Mouse (Mus musculus) kidney, adult 9 months (tissue): ENCODE measurements around the gene Rbm18.
"Not testable (repeated sequence)": the region's sequence is repeated elsewhere in the genome, so short reads cannot be mapped to it uniquely, and the experiment has no call there.

ENCODE experiments used
- DNase-seq: peaks from one replicate; pipeline ENCODE4 v3.0.0; 2022

Rbm18 gene

GRCm38 (mm10) chr2:36136300-36136941 is at the start of gene Rbm18, which contains the start of gene Mrrf:
Rbm18 (minus strand) TSS chr2:36136773.
Mrrf (plus strand) TSS chr2:36136389.
- peak; percentile 95 for DNase-seq

GRCm38 (mm10) chr2:36184876-36185275 is 48.3 kb upstream of the Rbm18 start:
- no peak for DNase-seq

DNA sequence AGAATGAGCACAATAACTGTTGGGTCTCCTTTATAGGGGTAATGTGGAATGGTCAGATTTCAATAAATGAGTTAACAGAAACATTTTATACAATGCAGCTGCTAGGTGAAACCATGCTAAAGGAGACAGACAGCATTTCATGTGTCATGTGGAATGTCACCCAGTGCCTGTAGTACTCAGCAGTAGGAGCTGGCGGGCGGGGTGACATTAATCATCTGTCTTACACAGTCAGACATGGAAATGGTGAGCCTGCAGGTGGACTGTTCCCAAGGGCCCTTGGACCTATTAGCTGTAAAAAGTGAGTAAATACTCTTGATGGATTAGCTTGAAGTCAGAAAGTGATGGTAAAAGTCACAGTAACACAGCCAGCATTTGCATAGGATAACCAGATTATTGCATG is 47.6 kb upstream of the Rbm18 start:
- no peak for DNase-seq

DNA sequence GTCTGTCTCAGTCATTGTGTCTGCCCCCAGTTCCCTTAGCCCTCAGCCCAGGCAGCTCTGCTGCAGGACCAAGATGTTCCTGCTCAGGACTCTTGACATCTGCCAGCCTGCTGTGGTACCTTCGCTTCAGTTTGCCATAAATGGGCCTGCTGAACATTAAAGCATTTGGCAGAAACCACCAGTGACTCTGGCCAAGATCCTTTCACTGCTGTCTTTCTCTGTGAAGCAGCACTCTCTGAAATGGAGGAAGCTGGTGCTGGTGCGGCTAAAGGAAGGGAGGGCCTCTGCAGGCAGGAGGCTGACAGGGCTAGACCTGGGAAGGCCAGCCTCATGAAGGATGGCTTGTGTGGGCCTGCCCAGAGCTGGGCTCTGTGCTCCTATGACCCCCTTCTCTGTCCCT is 46.7 kb upstream of the Rbm18 start:
- no peak for DNase-seq

DNA sequence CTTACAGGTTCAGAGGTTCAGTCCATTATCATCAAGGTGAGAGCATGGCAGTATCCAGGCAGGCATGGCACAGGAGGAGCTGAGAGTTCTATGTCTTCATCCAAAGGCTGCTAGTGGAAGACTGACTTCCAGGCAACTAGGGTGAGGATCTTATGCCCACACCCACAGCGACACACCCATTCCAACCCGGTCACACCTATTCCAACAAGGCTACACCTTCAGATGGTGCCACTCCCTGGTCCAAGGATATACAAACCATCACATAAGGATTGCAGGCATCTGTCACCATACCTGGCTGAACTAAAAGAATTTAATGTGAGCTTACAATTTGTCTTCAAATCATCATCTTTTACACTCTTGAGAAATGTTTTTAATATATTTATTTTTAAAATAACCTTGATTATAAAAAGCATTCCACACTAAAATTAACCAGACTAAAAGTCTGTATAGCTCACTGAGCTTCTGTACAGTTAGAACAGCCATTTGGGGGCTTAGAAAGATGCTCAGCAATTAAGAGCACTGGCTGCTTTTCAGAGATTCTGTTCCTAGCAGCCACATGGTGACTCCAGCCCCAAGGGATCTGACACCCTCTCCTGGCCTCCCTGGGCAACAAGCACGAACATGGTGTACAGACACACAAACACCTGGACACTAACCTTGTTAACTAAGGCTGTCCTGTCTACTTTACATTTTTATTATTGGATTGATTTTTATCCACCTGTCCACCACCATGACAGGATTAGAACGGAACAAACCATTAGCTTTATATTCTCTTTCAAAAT is 45.2 kb upstream of the Rbm18 start:
- DNase-seq: not testable (repeated sequence)

DNA sequence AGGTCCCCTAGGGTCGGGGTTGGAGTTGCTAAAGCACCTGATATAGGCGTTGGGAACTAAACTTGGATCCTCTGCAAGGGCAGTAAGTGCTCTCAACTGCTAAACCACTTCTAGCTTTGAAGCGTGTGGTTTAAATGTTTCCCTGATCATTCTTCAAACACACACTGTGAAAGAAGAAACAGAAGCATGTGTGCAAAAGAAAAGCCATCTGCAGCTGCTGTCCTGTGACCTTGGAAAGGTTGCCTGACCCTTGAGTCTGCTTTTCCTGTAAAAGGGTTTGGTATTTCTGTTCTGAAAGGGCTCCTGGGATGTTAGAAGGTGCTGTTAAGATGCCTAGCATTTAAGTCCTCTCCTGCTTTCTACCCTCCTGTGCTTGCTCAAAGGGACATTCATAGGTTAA is 42.9 kb upstream of the Rbm18 start:
- DNase-seq: no peak

DNA sequence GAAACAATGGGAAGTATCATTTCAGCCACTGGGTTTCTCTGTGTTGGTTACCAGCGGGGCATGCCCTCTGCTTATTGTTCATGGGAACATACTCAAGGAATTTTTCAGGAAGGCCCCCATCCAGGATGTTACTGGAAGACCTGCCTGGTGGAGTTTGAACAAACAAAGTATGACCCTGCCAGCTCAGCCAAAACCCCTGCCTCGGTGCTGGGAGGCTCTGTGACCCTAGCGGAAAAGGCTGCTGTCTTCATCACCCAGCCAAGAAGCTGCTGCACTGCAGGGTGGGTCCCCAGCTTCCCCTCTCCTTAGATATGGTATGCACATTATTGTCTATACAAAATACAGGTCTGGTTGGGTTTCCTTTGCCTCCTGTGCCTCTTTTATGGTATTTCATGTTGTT is 36.0 kb upstream of the Rbm18 start:
- no peak for DNase-seq

DNA sequence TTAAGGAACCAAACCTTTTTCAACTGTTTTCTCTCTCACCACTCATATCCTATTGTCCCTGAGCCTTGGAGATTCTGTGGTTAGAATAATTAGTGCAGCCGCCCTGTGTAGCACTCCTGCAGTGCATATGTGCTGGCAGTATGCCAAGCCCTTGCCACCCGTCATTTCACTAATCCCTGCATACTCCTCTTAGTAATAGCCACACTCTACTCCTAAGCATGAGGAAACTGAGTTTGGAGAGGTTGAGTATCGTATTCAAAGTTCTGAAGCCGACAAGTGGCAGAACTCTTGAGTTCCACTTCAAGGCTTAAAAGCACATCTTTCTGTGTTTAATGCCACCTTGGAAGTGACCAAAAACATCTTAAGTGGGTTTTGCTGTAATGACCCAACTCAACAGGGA is 35.6 kb upstream of the Rbm18 start:
- DNase-seq: no peak

DNA sequence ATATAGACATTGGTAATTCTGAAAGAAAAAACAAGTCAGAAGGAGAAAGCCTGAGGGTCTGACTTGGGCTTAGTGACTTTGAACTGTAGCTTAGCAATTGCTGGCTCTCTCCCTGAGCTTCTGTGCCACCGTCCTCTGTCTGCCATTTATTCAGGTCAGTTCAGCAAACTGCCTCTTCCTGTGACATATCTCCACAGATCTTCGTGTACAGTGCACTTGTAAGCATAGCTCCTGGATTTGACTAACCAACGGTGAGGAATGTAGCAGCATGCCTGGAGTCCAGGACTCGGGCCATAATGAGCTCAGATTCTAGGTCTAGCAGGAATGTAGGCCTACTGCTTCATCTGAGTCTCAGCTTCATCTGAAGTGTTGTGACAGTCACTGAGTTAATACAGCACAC is 32.6 kb upstream of the Rbm18 start:
- no peak for DNase-seq

GRCm38 (mm10) chr2:36167990-36168618 is 31.5 kb upstream of the Rbm18 start:
- no peak for DNase-seq

GRCm38 (mm10) chr2:36159336-36159735 is 22.8 kb upstream of the Rbm18 start:
- no peak for DNase-seq

DNA sequence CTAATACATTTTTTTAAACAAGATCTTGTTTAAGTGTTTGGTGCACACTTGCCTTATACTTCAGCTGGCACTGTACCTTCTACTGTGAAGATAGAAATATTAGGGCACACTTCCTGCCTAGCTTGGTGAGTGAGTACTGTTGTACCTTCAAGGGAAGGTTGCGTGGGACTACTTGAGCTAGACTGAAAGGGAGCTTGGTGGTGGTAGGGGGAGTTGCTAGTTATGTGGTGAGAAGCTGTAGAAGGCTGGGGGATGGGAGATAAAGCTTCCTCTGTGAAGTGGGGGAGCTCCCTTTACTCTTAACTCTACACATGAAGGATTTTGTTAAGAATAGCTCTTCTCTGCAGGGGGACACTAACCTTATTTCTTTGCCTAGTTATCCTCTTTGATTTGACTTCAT is 20.9 kb upstream of the Rbm18 start:
- DNase-seq: no peak

- DNase-seq: not testable (repeated sequence)
Measured at GRCm38 (mm10) chr2:36152401-36152800, 15.8 kb upstream of the Rbm18 start.

GRCm38 (mm10) chr2:36148876-36149365 is 12.3 kb upstream of the Rbm18 start:
- DNase-seq: no peak

- DNase-seq: no peak
Measured at GRCm38 (mm10) chr2:36139096-36139495, 2.5 kb upstream of the Rbm18 start.

- no peak for DNase-seq
Measured at GRCm38 (mm10) chr2:36135887-36136286, 686 bp downstream of the Rbm18 start.

GRCm38 (mm10) chr2:36129051-36129450 is 7.5 kb downstream of the Rbm18 start:
- no peak for DNase-seq

GRCm38 (mm10) chr2:36127973-36128372 is 8.6 kb downstream of the Rbm18 start:
- peak; percentile 26 for DNase-seq

DNA sequence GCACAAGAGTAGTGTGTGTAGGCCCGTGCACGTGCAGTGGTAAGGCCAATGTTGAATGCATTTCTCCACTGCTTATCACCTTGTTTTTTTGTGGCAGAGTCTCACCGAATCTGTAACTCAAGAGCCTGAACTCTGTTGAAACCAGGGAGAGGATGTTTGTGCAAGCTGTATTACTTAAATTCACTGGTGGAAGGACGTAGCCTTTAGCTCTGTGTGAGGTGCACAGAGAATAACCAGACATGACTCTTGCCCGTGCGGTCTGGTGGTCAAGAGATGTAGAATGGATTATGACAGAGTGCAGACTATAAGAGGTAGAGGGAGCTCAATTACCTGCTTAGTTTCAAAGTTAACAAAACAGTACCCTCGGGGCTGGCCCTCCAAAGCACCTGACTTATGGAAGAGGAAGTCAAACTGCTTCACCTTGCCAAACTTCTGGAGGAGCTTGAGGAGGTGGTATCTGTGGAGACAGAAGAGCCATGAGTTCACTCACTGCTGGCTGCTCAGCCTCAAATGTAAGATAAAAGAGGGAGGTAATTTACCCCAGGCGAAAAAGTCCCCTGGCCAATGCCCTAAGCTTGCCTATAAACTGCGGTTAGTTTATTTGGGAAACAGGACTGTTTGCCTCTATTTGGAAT is 9.7 kb downstream of the Rbm18 start:
- no peak for DNase-seq

DNA sequence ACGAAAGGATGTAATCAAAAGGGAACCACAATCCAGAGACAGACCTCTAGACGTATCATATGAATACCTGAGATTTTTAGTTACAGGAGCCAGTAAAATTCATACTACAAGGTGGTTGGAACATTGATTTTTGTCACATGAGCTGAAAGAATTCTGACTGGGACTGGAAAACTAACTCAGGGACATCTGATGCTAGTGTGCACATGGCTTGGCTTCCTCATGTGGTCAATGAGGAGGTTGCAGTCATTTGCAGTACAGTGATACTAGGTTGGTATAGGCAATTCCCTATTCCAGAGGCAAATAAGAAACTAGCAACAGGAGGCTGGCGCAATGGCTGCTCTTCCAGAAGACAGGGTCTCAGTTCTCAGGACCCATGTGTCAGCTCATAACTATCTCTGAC is 23.9 kb downstream of the Rbm18 start:
- no peak for DNase-seq

- no peak for DNase-seq
Measured at GRCm38 (mm10) chr2:36108615-36109014, 28.0 kb downstream of the Rbm18 start.

DNA sequence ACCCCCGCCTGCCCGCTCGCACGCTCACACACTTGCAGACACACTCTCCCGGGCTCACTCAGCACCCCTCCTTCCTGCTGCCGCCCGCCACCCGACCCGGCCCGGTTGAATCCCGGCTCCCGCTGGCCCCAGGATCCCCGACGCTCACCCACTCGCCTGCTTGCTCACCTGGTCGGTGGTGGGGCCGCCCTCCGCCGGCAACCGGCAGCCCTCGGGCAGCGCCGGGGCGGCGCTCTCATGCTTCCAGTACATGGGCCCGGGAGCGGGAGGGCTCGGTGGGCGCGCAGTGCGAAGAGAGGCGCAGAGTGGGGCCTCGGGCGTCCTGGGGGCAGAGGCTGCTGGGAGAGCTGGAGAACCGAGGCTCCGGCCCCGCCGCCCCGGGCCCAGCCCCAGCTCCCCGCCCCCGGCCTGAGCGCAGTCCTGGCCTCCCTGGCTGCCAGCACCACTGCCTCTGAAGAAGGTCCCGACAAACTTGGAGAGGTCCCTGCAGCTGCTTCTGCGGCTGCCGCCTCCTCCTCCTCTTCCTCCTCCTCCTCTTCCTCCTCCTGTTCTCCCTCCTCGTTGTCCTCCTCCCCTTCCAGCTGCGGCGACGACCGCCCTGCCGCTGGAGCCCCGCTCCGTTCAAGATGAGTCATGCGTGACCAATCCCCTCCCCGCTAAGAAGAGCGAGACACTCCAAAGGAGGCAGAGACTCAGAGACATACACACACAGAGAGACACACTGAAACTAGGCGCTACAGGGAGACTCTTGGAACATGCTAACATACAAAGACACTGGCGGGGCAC is 31.4 kb downstream of the Rbm18 start, which contains the start of gene Lhx6:
TSS of gene Lhx6 (minus strand) at position 453 of the 786 bp plus-strand sequence.
- no peak for DNase-seq
